Mouse (Mus musculus): ENCODE data around the gene Mast4.

Mast4 gene

GRCm38 (mm10) chr13:103198210-103198940, 135.9 kb downstream of the Mast4 start:
- DNase-seq (ENCODE audit: low spot score in 2 of 2): no peak

- no peak for DNase-seq (ENCODE audit: low spot score in 2 of 2)
Observed at GRCm38 (mm10) chr13:103196307-103196706, 138.0 kb downstream of the Mast4 start.

GRCm38 (mm10) chr13:103195847-103196246, 138.4 kb downstream of the Mast4 start:
- DNase-seq (ENCODE audit: low spot score in 2 of 2): no peak

- DNase-seq (ENCODE audit: low spot score in 2 of 2): no peak
Observed at GRCm38 (mm10) chr13:103183566-103183965, 150.7 kb downstream of the Mast4 start.

- no peak for DNase-seq (ENCODE audit: low spot score in 2 of 2)
Observed at GRCm38 (mm10) chr13:103181836-103182235, 152.5 kb downstream of the Mast4 start.

- no peak for DNase-seq (ENCODE audit: low spot score in 2 of 2)
Observed at GRCm38 (mm10) chr13:103176871-103177270, 157.4 kb downstream of the Mast4 start.

GRCm38 (mm10) chr13:103174431-103174830, 159.9 kb downstream of the Mast4 start:
- DNase-seq (ENCODE audit: low spot score in 2 of 2): no peak

GRCm38 (mm10) chr13:103173545-103174182, 160.6 kb downstream of the Mast4 start:
- DNase-seq (ENCODE audit: low spot score in 2 of 2): peak; percentile 32 to 66

GRCm38 (mm10) chr13:103151944-103152343, 182.4 kb downstream of the Mast4 start:
- no peak for DNase-seq (ENCODE audit: low spot score in 2 of 2)

GRCm38 (mm10) chr13:103151171-103151570, 183.1 kb downstream of the Mast4 start:
- DNase-seq (ENCODE audit: low spot score in 2 of 2): no peak

- DNase-seq (ENCODE audit: low spot score in 2 of 2): no peak
Observed at GRCm38 (mm10) chr13:103150671-103151070, 183.6 kb downstream of the Mast4 start.

- DNase-seq (ENCODE audit: low spot score in 2 of 2): no peak
Observed at GRCm38 (mm10) chr13:103149415-103149814, 184.9 kb downstream of the Mast4 start.

GRCm38 (mm10) chr13:103144343-103144742, 190.0 kb downstream of the Mast4 start:
- no peak for DNase-seq (ENCODE audit: low spot score in 2 of 2)

- no peak for DNase-seq (ENCODE audit: low spot score in 2 of 2)
Observed at GRCm38 (mm10) chr13:103141304-103141703, 193.0 kb downstream of the Mast4 start.

GRCm38 (mm10) chr13:103140051-103140450, 194.2 kb downstream of the Mast4 start:
- no peak for DNase-seq (ENCODE audit: low spot score in 2 of 2)

GRCm38 (mm10) chr13:103138298-103138697, 196.0 kb downstream of the Mast4 start:
- DNase-seq (ENCODE audit: low spot score in 2 of 2): no peak

- DNase-seq (ENCODE audit: low spot score in 2 of 2): no peak
Observed at GRCm38 (mm10) chr13:103135224-103135883, 198.9 kb downstream of the Mast4 start.

- no peak for DNase-seq (ENCODE audit: low spot score in 2 of 2)
Observed at GRCm38 (mm10) chr13:103131781-103132180, 202.5 kb downstream of the Mast4 start.

- DNase-seq (ENCODE audit: low spot score in 2 of 2): no peak
Observed at GRCm38 (mm10) chr13:103129130-103129797, 205.0 kb downstream of the Mast4 start.

GRCm38 (mm10) chr13:103128729-103129128, 205.6 kb downstream of the Mast4 start:
- DNase-seq (ENCODE audit: low spot score in 2 of 2): no peak

- no peak for DNase-seq (ENCODE audit: low spot score in 2 of 2)
Observed at GRCm38 (mm10) chr13:103127594-103127993, 206.7 kb downstream of the Mast4 start.

GRCm38 (mm10) chr13:103123716-103124115, 210.6 kb downstream of the Mast4 start:
- DNase-seq (ENCODE audit: low spot score in 2 of 2): no peak
